ENCODE assay signal across 8 mouse cellular contexts in genomic region chr17:87445917-87446766, GRCm38 (mm10). TPM values are rescaled to one million over a fixed set of nuclear protein-coding genes. Genes with fewer than 3 reads are reported as not detected.
DNase-seq lines count a peak whose midpoint lies in the region; ATAC-seq lines count a peak whose summit lies in the region.

No protein-coding gene starts in this region.

- H3K27me3 ChIP-seq in intestine, embryonic 16.5 days (replicated peaks; ENCODE audit: control insufficient read depth, insufficient read depth, low read length), result no peaks in the 10 kb centered on the region
- H3K27me3 ChIP-seq in midbrain, embryonic 16.5 days (ENCODE audit: control insufficient read depth, insufficient read depth, low read depth, low read length), result no peaks in the 10 kb centered on the region

- H3K4me2 ChIP-seq in intestine, embryonic 16.5 days (ENCODE audit: low read depth, low read length), result peak overlapping the region; percentile 71
- peak overlapping the region; percentile 86 for H3K4me2 ChIP-seq in midbrain, embryonic 16.5 days (ENCODE audit: low read length)

- peak; percentile 64 to 67 for DNase-seq in left cerebral cortex, adult 18-20 months (ENCODE audit: low spot score in 2 of 2)
- no peak for DNase-seq in left cerebral cortex, adult 11 months (ENCODE audit: low spot score)
- DNase-seq in embryo, embryonic 10 days (ENCODE audit: low spot score), result peak; percentile 64
- DNase-seq in gastrocnemius, postnatal 25 days, result peak; percentile 73
- peak; percentile 77 for DNase-seq in liver
- peak; percentile 62 to 86 for DNase-seq in spleen, postnatal 4 days (ENCODE audit: low spot score in 2 of 2)

- WGBS in intestine, embryonic 16.5 days, result under 1% methylated on average over 38 of the region's 86 CpGs
- WGBS in midbrain, embryonic 16.5 days, result 1% methylated on average over 31 of the region's 86 CpGs

- H3K36me3 ChIP-seq in intestine, embryonic 16.5 days (ENCODE audit: control insufficient read depth, insufficient read depth, low read length), result no peaks in the 10 kb centered on the region
- H3K36me3 ChIP-seq in midbrain, embryonic 16.5 days (ENCODE audit: control insufficient read depth, insufficient read depth, low read length), result no peaks in the 10 kb centered on the region

- peaks cover 23% of the 10 kb centered on the region for H3K4me1 ChIP-seq in intestine, embryonic 16.5 days (ENCODE audit: control insufficient read depth, insufficient read depth, low read length)
- peaks cover 44% of the 10 kb centered on the region for H3K4me1 ChIP-seq in midbrain, embryonic 16.5 days (ENCODE audit: control insufficient read depth, insufficient read depth, low read length)

- ATAC-seq in intestine, embryonic 16.5 days, result peak; percentile 68
- peak; percentile 52 for ATAC-seq in midbrain, embryonic 16.5 days

- no peaks in the 10 kb centered on the region for H3K9me3 ChIP-seq in intestine, embryonic 16.5 days (ENCODE audit: control insufficient read depth, low read length)
- no peaks in the 10 kb centered on the region for H3K9me3 ChIP-seq in midbrain, embryonic 16.5 days (replicated peaks; ENCODE audit: control insufficient read depth, low read length, poor library complexity, severe bottlenecking)

- H3K27ac ChIP-seq in intestine, embryonic 16.5 days (ENCODE audit: low read length), result peak overlapping the region; percentile 96
- peak overlapping the region; percentile 99 for H3K27ac ChIP-seq in midbrain, embryonic 16.5 days (ENCODE audit: low read length)

- peak overlapping the region; percentile 92 for H3K4me3 ChIP-seq in intestine, embryonic 16.5 days (ENCODE audit: low read length)
- H3K4me3 ChIP-seq in midbrain, embryonic 16.5 days (ENCODE audit: low read depth, low read length), result peak overlapping the region; percentile 97

- peak overlapping the region; percentile 98 for H3K9ac ChIP-seq in intestine, embryonic 16.5 days (ENCODE audit: low read depth, low read length)
- peak overlapping the region; percentile 99 for H3K9ac ChIP-seq in midbrain, embryonic 16.5 days (ENCODE audit: low read depth, low read length)

RNA-seq across cellular contexts. Expression of gene Calm2, which starts 0.6 kb away (rescaled TPM):
- total RNA-seq in left cerebral cortex, adult 18-20 months (2021), result 1,000 to 10,000 TPM; 2,255 to 2,273 TPM
- 100 to 1,000 TPM; 161 to 162 TPM for total RNA-seq in gastrocnemius, postnatal 25 days (2021)
- polyA plus RNA-seq in intestine, embryonic 16.5 days (2015; fragmentation: Nextera tagmentation; extraction: Ambion mirVana), result 1,041 and 1,116 TPM in 2 replicates
- polyA plus RNA-seq in midbrain, embryonic 16.5 days (2015; fragmentation: Nextera tagmentation; extraction: Ambion mirVana), result 2,230 and 2,642 TPM in 2 replicates

RNA-seq across cellular contexts. Expression of gene Stpg4, which starts 18.6 kb away (rescaled TPM):
- not detected for total RNA-seq in left cerebral cortex, adult 18-20 months (2021)
- not detected for total RNA-seq in gastrocnemius, postnatal 25 days (2021)
- polyA plus RNA-seq in intestine, embryonic 16.5 days (2015; fragmentation: Nextera tagmentation; extraction: Ambion mirVana), result not detected in 2 replicates
- 0.34 TPM in 1 of 2 replicates, not detected in the other for polyA plus RNA-seq in midbrain, embryonic 16.5 days (2015; fragmentation: Nextera tagmentation; extraction: Ambion mirVana)

Comparison
In these comparisons a context has a peak if more than half of its experiments do, and no peak if none do; other contexts are left out.
1. RNA of gene Calm2, which starts 0.6 kb away (total RNA-seq): 2,255 to 2,273 TPM in left cerebral cortex, adult 18-20 months; 161 to 162 TPM in gastrocnemius, postnatal 25 days; every median in the first group is over 10 times any median in the second.